Mouse (Mus musculus) neural tube, embryonic 11.5 days (tissue): ENCODE data around the gene St6galnac4. TPM values are rescaled to one million over a fixed set of nuclear protein-coding genes. Genes with fewer than 3 reads are reported as not detected.

Experiments used
- ATAC-seq: fragments of 200-750 bp; cut with Nextera tagmentation; 2 replicates; pipeline ENCODE4 v1.8.0; 2017; ENCODE audit warnings: moderate number of reproducible peaks, mild to moderate bottlenecking, moderate TSS enrichment, moderate library complexity; ENCODE audit not compliant: insufficient read depth, low FRiP score, low TSS enrichment
- DNase-seq: peaks from one replicate; pipeline ENCODE4 v3.0.0-alpha.2; 2015; ENCODE audit warnings: low spot score
- H3K27ac ChIP-seq: fragments of 300-500 bp; sonication (generic); 2 replicates; pipeline ENCODE4 v1.5.1; 2014; ENCODE audit warnings: low read depth, mild to moderate bottlenecking, low read length
- H3K27me3 ChIP-seq: fragments of 300-500 bp; sonication (generic); 2 replicates; pipeline ENCODE4 v1.6.1; 2014; ENCODE audit warnings: mild to moderate bottlenecking, low read length, mixed read lengths; ENCODE audit not compliant: control insufficient read depth, insufficient read depth
- H3K36me3 ChIP-seq: fragments of 300-500 bp; sonication (generic); 2 replicates; pipeline ENCODE4 v1.6.1; 2014; ENCODE audit warnings: mild to moderate bottlenecking, low read length, moderate library complexity, mixed read lengths; ENCODE audit not compliant: control insufficient read depth, insufficient read depth
- H3K4me1 ChIP-seq: fragments of 300-500 bp; sonication (generic); 2 replicates; pipeline ENCODE4 v1.6.1; 2014; ENCODE audit warnings: low read length, mixed read lengths; ENCODE audit not compliant: control insufficient read depth, insufficient read depth
- H3K4me2 ChIP-seq: fragments of 300-500 bp; sonication (generic); 2 replicates; pipeline ENCODE4 v1.6.1; 2014; ENCODE audit warnings: low read depth, mild to moderate bottlenecking, moderate library complexity
- H3K4me3 ChIP-seq: fragments of 300-500 bp; sonication (generic); 2 replicates; pipeline ENCODE4 v1.5.1; 2014; ENCODE audit warnings: low read depth, low read length
- H3K9ac ChIP-seq: fragments of 300-500 bp; sonication (generic); 2 replicates; pipeline ENCODE4 v1.6.1; 2014; ENCODE audit warnings: mild to moderate bottlenecking, low read length
- H3K9me3 ChIP-seq: fragments of 300-500 bp; sonication (generic); 2 replicates; pipeline ENCODE4 v1.6.1; 2016; ENCODE audit warnings: low read length; ENCODE audit not compliant: control insufficient read depth
- WGBS: fragments of 180-500 bp; shearing (Covaris S2); extraction: QIAGEN DNeasy Blood & Tissue Kit; methylation state at CpG from one replicate; pipeline ENCODE4 v1.1.7; 2014; 5-methylcytosine and 5-hydroxymethylcytosine counted together
- polyA plus RNA-seq: library from polyadenylated mRNA; unstranded; fragments of >200 nt; fragmentation: Nextera tagmentation; extraction: Ambion mirVana; gene quantifications from 2 replicates; pipeline ENCODE4 v1.2.1, GENCODE M21; 2014

Gene St6galnac4
- polyA plus RNA-seq, 1 experiment from 2014 or later, result 20.9 TPM

DNA sequence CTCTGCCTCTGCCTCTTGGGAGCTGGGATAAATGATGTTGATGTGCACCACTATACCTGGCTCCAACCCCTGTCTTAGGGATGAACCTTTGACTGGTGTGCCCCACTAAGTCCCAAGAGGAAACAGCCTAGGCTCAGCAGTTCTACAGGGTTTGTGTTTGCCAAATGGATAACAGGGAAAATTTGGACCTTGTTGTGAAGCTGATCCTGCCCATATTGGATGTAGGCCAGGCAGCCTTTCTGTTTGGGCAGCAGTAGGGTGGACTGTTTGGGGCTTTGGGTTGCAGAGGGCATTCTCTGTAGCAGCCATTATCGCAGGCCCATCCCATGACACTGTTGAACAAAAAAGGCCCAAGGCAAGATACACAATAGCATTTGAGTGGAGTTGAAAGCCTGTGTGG, 39.9 kb upstream of the St6galnac4 start:
- Histone ChIP-seq H3K4me3 (no peak overlapping the region), H3K36me3 (no peaks in the 10 kb centered on the region; the same call in 1 of the 2 replicates), H3K9ac (no peak overlapping the region), H3K4me2 (no peak overlapping the region), H3K4me1 (no peaks in the 10 kb centered on the region), H3K9me3 (no peaks in the 10 kb centered on the region), H3K27me3 (no peaks in the 10 kb centered on the region), H3K27ac (no peak overlapping the region)
- ATAC-seq, result no peak
- DNase-seq, result no peak
- WGBS, result 89% methylated on average over 1 of the region's 1 CpGs

DNA sequence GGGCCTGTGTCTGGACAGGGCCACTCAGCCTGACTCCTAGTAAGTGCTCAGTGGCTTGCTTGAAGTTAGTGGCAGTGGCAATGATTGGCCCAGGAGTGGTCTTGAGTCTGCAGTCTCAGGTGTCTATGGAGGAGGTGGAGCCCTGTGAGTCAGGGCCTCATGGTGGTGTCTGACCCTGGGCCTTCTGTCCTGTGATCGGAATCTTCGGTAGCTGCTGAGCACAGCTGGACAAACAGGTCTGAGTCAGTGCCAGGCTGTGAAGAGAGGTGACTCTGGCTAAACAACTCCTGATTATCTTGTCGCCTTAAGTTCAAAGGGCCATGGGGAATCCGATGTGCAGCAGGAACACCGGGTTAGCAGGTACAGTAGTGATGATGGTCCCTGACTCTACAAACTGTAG, 39.5 kb upstream of the St6galnac4 start:
- no peaks in the 10 kb centered on the region for H3K4me1 ChIP-seq
- no peak overlapping the region for H3K9ac ChIP-seq
- no peak overlapping the region for H3K4me2 ChIP-seq
- H3K4me3 ChIP-seq, result no peak overlapping the region
- ATAC-seq (no peak), DNase-seq (no peak)
- H3K36me3 ChIP-seq, result no peaks in the 10 kb centered on the region; the same call in 1 of the 2 replicates
- H3K9me3 ChIP-seq, result no peaks in the 10 kb centered on the region
- WGBS, result 78% methylated on average over 5 of the region's 5 CpGs
- no peaks in the 10 kb centered on the region for H3K27me3 ChIP-seq
- no peak overlapping the region for H3K27ac ChIP-seq

DNA sequence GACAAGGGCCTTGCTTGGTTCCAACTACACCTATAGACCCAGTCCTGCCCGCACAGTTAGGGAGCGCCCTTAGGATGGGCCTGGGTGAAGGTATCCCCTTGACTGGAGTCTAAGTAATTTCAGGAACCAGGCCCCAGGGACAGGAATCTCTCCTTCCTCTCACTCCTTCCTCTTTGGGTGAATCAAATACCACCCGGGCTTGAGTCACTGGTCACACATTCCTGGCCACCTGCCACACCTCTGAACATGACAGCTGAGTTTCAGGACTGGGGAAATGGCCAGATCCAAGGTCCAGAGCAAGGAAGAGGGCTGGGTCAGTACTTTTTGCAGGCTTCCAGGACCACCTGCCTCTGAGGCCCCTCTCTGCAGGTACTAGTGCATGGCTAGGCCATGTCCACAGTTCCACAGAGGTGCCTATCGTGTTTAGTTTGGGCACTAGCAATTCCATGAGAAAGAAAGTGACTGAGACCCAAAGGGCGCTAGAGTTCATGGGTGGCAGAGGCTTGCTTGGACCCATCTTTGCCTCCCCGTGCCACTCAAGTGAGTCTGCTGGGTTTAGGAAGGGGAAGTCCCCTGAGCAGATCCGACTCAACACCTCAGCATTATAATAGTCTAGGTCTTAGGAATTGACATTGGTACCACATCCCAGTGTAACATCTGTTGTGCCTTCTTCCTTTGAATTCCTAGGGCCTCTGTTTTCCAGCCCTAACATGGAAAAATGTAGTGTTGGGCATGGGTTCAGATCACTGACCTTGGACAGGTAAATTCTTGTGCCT, 38.7 kb upstream of the St6galnac4 start:
- Histone ChIP-seq H3K27me3 (no peaks in the 10 kb centered on the region), H3K9me3 (no peaks in the 10 kb centered on the region), H3K4me3 (no peak overlapping the region), H3K36me3 (no peaks in the 10 kb centered on the region; the same call in 1 of the 2 replicates), H3K4me1 (no peaks in the 10 kb centered on the region), H3K4me2 (no peak overlapping the region), H3K27ac (no peak overlapping the region), H3K9ac (no peak overlapping the region)
- no peak for DNase-seq
- ATAC-seq, result no peak
- 93% methylated on average over 7 of the region's 7 CpGs for WGBS

GRCm38 (mm10) chr2:32549171-32549570, 37.7 kb upstream of the St6galnac4 start:
- H3K27me3 ChIP-seq, result no peaks in the 10 kb centered on the region
- ATAC-seq, result no peak
- no peaks in the 10 kb centered on the region for H3K4me1 ChIP-seq
- DNase-seq, result no peak
- H3K36me3 ChIP-seq, result no peaks in the 10 kb centered on the region; the same call in 1 of the 2 replicates
- no peaks in the 10 kb centered on the region for H3K9me3 ChIP-seq
- H3K4me2 ChIP-seq, result no peak overlapping the region
- no peak overlapping the region for H3K27ac ChIP-seq
- 92% methylated on average over 9 of the region's 9 CpGs for WGBS
- no peak overlapping the region for H3K9ac ChIP-seq
- no peak overlapping the region for H3K4me3 ChIP-seq

GRCm38 (mm10) chr2:32549764-32550163, 37.1 kb upstream of the St6galnac4 start:
- 81% methylated on average over 6 of the region's 6 CpGs for WGBS
- no peak overlapping the region for H3K4me3 ChIP-seq
- no peaks in the 10 kb centered on the region for H3K9me3 ChIP-seq
- no peak for ATAC-seq
- no peaks in the 10 kb centered on the region for H3K4me1 ChIP-seq
- H3K4me2 ChIP-seq, result no peak overlapping the region
- H3K9ac ChIP-seq, result no peak overlapping the region
- no peak for DNase-seq
- H3K36me3 ChIP-seq, result no peaks in the 10 kb centered on the region; the same call in 1 of the 2 replicates
- H3K27ac ChIP-seq, result no peak overlapping the region
- H3K27me3 ChIP-seq, result no peaks in the 10 kb centered on the region

- H3K9ac ChIP-seq, result no peak overlapping the region
- no peak overlapping the region for H3K4me3 ChIP-seq
- no peak overlapping the region for H3K27ac ChIP-seq
- no peak for ATAC-seq
- peaks cover 3% of the 10 kb centered on the region; the same call in 1 of the 2 replicates for H3K4me1 ChIP-seq
- no peaks in the 10 kb centered on the region for H3K9me3 ChIP-seq
- 94% methylated on average over 5 of the region's 5 CpGs for WGBS
- no peak overlapping the region for H3K4me2 ChIP-seq
- DNase-seq, result no peak
- H3K27me3 ChIP-seq, result no peaks in the 10 kb centered on the region
- no peaks in the 10 kb centered on the region; the same call in 1 of the 2 replicates for H3K36me3 ChIP-seq
Measured at GRCm38 (mm10) chr2:32551236-32551635, 35.7 kb upstream of the St6galnac4 start.

DNA sequence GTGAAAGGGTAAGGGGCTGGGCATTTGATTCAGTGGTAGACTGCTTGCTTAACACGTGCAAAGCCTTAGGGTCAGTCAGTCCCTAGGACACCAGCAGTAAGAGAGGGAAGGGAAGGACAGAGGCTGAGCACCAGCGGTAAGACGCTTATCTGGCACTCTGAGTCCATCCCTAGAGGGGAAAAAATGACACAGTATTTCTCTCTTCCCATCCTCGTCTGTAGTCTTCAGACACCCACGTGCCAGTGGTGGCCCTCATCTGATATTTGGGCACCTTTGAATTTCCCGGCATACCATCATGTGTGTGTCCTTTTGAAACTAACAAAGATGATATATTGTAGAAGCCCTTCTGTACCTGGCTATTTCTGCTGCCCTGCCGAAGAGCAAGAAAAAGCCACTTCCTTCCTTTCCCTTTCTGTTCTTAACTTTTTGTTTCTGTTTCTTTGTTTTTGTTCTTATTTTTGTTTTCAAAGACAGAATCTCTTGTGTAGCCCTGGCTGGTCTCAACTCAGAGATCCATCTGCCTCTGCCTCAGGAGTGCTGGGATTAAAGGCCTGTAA, 33.2 kb upstream of the St6galnac4 start:
- no peaks in the 10 kb centered on the region for H3K9me3 ChIP-seq
- WGBS, result 81% methylated on average over 7 of the region's 7 CpGs
- H3K4me1 ChIP-seq, result peaks cover 7% of the 10 kb centered on the region
- no peaks in the 10 kb centered on the region for H3K36me3 ChIP-seq
- ATAC-seq (no peak), DNase-seq (no peak)
- no peaks in the 10 kb centered on the region for H3K27me3 ChIP-seq
- H3K9ac ChIP-seq, result no peak overlapping the region
- no peak overlapping the region for H3K4me2 ChIP-seq
- no peak overlapping the region for H3K27ac ChIP-seq
- H3K4me3 ChIP-seq, result no peak overlapping the region

DNA sequence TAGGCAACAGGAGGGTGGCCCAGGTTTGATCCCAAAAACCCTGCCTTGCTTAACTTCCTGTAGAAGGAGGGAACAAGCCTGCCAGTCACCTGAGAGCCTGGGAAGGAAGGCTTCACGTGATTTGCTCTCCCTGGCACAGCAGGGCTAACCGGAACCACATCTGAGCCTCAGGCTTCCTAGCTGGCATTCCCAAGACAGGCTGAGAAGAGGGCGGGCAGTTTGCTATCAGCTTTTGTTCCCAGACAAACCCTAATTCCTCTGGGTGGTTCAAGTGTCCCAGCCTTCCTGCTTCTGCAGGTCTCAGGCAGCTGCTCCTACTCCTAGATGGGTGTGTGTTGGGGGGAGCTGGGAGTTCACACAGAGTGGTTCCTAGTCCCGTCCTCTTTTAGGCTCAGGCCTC, 31.4 kb upstream of the St6galnac4 start:
- no peak for DNase-seq
- 58% methylated on average over 4 of the region's 4 CpGs for WGBS
- Histone ChIP-seq H3K4me1 (peaks cover 23% of the 10 kb centered on the region), H3K9me3 (no peaks in the 10 kb centered on the region), H3K27me3 (no peaks in the 10 kb centered on the region), H3K4me3 (no peak overlapping the region), H3K9ac (no peak overlapping the region; the same call in 1 of the 2 replicates), H3K4me2 (no peak overlapping the region), H3K27ac (no peak overlapping the region), H3K36me3 (no peaks in the 10 kb centered on the region)
- no peak for ATAC-seq

DNA sequence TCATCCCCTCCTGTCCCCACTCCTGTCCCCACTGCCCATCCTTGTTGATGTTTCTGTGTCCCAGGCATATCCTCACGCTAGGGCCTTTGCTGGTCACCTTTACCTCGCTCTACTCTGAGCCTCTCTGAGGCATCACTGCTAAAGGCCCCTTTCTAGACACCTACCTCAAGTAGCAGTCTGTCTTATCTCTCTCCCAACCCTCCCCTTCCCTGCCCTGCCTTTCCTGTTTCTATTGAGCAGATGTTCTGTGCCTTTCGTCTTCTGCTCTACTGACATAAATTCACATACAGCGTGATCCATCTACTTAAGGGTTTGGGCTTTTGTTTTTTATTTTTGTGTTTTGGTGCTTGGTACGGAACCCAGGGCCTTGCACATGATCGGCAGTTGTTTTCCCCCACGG, 30.9 kb upstream of the St6galnac4 start:
- Histone ChIP-seq H3K9me3 (no peaks in the 10 kb centered on the region), H3K27me3 (no peaks in the 10 kb centered on the region), H3K9ac (no peak overlapping the region), H3K4me3 (no peak overlapping the region), H3K36me3 (no peaks in the 10 kb centered on the region), H3K4me2 (no peak overlapping the region), H3K27ac (0 out of 2 replicates have a peak overlapping the region, but pooled peaks have one; percentile 10), H3K4me1 (peaks cover 23% of the 10 kb centered on the region)
- DNase-seq (no peak), ATAC-seq (no peak)
- 84% methylated on average over 7 of the region's 7 CpGs for WGBS
